Mouse (Mus musculus) kidney, adult 2 months (tissue): ENCODE measurements around the gene Avl9.
A peak's percentile ranks its signal among the peaks of the same experiment; 100 is the strongest.

Experiments used
- CTCF ChIP-seq: fragments of 200-500 bp; conservative IDR thresholded peaks from 2 replicates; pipeline ENCODE4 v1.5.1; 2011; ENCODE audit warnings: low read depth, mild to moderate bottlenecking, control low read depth, low read length, moderate library complexity, mixed read lengths; ENCODE audit not compliant: insufficient read depth, insufficient read length
- POLR2A ChIP-seq: fragments of 200-500 bp; IDR thresholded peaks from one replicate; pipeline ENCODE4 v1.6.1; 2011; ENCODE audit warnings: low read depth, low read length, control low read depth

GRCm38 (mm10) chr6:56691205-56691604 lies 23.5 kb upstream of the Avl9 start:
- TF ChIP-seq CTCF (peak; percentile 78), POLR2A (no peak)
